Mouse (Mus musculus): ENCODE measurements around the gene Ptch1.

DNA sequence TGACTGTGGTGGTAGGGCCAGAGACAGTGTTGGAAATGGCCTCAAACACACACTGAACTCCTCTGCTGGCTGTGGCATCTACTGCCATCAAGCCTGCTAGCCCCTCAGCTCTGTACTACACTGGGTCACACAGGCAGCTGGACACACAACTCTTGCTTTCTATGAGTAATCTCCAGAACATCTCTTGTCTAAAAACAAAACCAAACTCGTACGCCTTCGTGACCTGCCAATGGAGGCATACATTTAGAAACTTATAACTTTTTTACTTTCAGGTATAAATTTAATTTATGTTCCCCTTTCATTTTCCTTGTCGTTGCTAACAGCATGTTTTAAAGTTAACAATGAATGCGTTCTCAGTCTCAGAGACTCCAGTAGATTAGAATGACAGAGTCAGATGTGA is 19.4 kb upstream of the Ptch1 start:
- TF ChIP-seq GATA1 (IDR thresholded peaks at IDR 0.05; ENCODE audit: borderline replicate concordance, low read length) (no peak), FLI1 (IDR thresholded peaks at IDR 0.05; ENCODE audit: low read length) (no peak)

Measured in megakaryocyte, embryonic 14.5 days (primary cell).